Mouse (Mus musculus) c-Kit-positive CD71-negative TER-119-negative erythroid progenitor cells, embryonic 14.5 days (primary cell): ENCODE data around the gene Chkb.

Experiments used
- DNase-seq: peaks from one replicate; pipeline ENCODE4 v3.0.0-alpha.2; 2013; ENCODE audit warnings: low read depth

Gene Chkb

DNA sequence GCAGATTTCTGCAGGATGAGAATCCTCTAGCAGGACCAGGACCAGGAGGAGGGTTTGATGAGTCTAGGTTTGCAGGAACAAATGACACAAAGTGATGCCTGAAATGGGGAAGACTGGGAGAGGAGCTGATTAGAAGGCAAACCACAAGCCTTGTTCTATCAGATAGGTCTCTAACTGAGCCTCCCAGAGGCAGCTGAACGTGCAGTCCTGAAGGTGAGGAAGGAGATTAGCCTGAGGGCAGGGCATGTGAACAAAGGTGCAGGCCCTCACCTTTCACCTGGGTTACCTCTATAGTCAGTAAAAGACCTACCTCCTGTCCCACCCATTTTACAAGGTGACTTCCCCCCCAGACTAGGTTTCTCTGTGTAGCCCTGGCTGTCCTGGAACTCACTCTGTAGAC lies 30.0 kb downstream of the Chkb start:
- no peak for DNase-seq

DNA sequence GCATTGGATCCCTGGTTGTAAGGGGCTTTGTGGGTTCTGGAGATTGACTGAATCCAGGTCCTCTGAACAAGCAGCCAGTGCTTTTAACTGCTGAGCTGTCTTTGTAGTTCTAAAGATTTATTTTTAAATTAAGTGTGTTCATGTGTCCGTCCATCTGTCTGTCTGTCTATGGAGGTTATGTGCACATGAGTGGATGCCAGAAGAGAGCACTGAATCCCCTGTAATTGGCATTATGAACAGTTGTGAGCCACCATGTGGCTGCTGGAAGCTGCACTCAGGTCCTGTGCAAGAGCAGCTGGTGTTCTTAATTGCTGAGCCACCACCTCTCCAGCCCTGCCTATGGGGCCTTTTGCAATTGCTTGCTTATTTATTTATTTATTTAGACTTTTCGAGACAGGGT lies 31.6 kb downstream of the Chkb start:
- no peak for DNase-seq

DNA sequence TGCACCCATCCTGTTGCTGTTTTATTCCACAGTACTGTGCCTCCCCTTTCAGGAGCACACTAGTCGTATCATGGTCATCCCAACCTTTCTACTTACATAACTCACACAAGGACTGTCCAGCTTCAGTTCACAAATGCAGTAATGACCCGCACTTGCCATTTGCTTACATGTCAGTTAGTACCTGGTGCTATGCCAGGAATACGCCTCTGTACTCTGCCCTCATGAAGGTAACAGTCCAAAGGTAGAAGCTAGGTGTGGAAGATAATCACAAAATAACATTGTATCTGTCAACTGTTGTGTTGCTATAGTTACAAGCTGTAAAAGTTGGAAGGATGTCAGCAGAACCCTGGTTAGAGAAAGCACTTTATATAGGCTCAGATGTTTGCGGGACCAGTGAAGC lies 32.8 kb downstream of the Chkb start:
- no peak for DNase-seq

DNA sequence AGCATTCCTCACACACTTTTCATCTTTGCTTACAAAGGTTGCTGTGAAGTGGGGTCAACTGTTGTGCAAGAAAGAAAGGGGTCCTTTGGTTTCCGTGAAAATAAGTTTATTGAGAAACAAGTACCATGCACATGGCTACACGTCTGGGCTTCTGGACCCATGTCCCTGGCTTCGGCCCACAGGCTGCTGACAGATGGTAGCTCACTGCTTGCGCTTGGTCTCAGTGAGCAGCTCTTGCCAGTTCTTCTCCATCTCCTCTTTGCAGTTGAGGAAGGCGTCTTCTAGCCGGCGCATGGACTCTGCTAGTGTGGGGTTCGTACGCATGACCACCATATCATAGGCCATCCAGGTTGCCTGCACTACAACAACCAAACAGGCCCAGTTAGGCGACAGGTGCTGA lies 39.6 kb downstream of the Chkb start:
- no peak for DNase-seq

DNA sequence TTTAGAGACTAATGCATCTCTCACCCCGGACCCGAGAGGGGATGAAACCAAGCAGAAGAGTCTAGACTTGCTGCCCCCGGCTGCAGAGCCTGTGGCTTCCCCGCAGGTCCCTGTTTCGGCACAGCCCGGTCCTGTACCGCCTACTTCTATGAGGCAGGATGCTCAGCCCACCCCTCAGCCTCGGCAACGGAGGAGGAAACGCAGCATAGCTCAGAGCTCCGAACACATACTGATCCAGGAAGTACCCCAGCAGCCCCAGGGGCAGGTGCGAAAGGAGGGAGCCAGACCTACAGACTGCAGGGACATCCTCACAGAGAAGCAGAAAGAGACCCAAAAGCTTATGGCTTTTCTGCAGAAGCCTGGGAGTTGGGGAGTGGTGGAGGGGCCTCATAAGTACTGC lies 42.6 kb downstream of the Chkb start:
- DNase-seq = no peak

DNA sequence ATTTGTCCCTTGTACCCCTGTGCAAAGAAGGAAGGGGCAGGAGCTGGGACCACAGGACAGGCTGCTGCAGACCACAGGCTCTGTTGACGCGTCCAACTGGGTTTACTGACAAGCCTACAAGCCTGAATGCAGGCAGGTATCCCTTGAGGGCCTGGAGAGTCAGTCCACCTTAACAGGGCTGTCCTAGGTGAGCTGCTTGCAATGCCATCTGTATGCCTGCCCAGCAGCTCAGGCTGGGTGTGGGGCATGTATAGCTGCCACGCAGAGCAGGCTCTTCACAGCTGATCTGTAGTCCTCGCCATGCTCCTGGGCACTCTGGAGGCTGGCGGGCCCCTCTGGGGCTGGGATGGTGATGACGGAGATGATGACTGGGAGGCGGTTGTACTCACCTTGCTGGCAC lies 45.1 kb downstream of the Chkb start, which contains the start of gene Klhdc7b:
TSS of gene Klhdc7b (plus strand) at position 301 of the 400 bp plus-strand sequence.
- no peak for DNase-seq

DNA sequence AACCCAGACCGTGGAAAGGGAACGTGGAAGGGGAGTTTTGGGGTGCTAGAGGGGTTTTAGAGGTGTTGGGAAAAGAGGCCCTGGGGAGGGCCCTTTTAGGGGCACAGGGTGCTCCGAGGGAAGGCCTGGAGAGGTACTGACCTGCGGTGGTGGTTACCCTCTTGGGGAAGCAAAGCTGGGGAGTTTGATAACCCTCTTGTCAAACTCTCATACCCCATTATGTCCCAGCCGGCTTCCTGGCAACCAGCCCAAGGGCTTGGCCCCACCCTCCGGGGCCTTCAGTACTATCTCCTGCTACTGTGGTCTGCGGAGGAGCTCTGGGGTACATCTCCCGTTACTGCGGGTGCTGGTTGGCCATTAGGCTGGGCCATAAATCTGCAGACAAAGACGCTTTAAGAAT lies 50.3 kb downstream of the Chkb start:
- DNase-seq = no peak

DNA sequence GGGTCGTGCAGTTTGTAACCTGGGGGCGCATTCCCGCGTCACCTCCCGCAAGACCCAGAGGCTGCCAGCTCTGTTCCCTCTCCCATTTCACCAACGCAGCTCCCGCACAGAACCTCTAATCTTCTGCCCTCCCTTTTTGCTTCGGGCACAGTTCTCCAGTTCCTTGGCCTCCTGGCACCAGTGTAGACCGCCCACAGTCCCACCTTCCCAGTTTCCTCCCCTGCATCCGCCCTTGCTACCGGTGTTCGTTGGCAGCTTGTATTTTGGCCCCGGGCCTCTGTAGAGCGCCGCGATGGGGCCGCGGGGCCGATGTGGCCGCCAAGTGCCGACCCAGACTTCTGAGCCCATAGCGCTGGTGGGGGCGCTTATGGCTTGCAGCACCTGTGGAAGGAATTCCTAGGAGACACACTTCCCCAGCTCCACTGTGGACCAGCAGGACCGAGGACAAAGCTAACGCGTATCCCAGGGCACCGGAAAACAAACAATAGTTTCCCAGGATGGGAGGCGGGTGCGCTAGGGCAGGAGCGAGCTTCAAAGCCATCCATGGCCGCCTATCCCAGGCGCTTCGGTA lies 50.8 kb downstream of the Chkb start, which contains the start of gene Odf3b:
TSS of gene Odf3b (minus strand) at position 452 of the 571 bp plus-strand sequence.
- no peak for DNase-seq

DNA sequence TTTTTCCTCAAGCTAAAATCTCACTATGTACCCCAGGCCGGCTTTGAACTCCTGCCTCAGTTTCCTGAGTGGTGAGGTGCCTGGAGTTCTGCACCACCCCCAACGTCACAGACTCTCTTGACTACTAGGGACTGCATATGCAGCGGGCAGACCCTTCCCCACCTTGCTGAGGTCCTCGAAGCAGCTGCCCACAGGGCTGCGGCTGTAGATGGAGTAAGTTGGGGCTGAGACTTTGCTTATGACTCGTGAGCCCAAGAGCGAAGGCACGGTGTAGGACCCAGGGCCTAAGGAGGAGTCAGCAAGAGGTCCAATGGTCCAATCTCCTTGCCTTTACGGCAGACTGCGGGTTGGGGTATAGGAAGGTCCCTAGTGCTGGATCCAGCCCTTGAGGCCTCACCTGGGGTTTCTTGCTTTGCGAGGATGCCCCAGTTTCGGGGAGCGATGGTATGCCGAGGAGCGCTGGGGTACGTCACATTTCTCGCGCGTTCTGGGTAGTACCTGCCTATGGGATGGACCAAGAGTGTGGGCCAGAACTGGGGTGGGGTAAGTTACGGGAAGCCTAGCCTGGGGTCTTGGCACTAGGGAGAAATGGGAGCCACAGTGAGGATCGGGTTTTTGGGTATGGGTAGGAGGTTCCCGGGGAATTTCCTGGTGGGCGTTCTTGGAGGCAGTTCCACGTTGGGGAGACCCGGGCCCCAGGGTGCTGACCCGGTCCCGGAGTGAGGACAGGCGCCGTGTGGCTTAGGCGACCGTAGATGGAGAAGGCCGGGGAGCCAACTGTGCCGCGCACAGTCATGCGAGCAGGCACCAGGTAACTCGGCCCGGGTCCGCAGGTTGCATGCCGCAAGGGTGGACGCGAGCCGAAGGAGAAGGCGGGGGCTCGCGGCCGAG lies 51.5 kb downstream of the Chkb start:
- DNase-seq = no peak

DNA sequence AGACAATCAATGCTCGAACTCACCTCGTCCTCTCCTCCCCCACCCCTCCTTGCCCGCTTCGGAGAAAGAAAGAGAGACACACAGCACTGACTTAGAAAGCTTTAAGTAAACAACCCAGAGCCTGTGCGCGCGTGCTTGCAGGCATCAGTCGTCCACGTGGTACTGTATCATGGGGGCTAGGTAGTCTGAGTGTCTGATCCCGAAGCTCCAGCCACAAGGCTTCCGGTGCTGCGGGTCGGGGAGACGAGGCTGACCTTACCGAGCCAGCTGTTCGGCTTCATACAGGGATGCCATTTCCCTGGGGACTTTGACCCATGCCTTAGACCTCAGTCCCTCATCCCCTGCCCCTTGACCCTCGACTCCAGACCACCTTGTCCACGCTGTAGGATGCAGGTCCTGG lies 52.3 kb downstream of the Chkb start:
- DNase-seq = no peak

DNA sequence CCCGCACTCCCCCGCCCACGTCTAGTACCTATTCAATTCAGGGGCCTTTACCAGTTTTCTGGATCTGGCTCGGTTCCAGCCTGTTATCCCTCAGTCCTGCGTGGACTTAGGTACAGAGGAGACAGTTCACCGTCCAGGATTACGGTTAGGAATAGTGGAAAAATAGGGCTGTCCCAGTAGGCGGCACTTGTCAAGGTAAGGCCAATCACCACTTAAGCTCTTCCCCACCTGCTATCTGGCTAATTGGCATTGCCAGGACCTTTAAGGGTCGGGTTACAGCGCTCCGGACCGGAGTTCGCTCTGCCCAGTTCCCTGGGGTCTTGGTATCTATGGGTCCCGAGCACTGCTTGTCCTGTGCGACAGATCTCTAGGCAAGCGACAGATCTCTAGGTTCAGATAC lies 52.8 kb downstream of the Chkb start, which contains the start of gene Tymp:
TSS of gene Tymp (minus strand) at position 83 of the 400 bp plus-strand sequence.
- DNase-seq = no peak
